Mouse (Mus musculus): ENCODE measurements at regions not wholly inside any gene's neighbourhood (a gene's known extent, or its start where the extent isn't known, plus 50 kb on each side); places are given as distances from the start of the nearest gene placed in this dataset.

- no peak for DNase-seq (ENCODE audit: extremely low spot score in 1 of 2, low spot score in 1 of 2)
Measured at GRCm38 (mm10) chr15:62327481-62327880, 1404.7 kb upstream of the A1bg start.

GRCm38 (mm10) chr15:62326524-62326923 is 1403.7 kb upstream of the A1bg start:
- DNase-seq (ENCODE audit: extremely low spot score in 1 of 2, low spot score in 1 of 2), result no peak

- DNase-seq (ENCODE audit: extremely low spot score in 1 of 2, low spot score in 1 of 2), result no peak
Measured at GRCm38 (mm10) chr15:62325451-62326290, 1402.9 kb upstream of the A1bg start.

DNA sequence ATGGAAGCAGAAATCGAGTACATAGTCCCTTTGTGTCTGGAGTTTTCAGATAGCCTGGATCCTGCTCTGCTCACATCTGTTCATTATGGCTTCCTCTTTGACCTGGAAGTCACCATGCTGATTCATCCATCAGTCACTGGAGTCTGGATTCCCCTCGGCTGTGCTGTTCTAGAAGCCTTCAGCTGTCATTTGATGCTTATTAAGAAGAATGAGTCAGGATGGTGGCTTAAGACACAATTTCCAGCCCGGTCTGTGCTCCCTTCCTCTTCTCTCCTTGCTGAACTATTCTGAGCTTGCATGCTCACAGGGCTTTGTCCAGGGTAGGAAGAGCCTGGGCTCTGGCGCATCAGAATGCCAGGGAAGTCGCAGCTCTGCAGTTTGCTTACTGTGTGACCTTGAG is 1398.2 kb upstream of the A1bg start:
- DNase-seq (ENCODE audit: extremely low spot score in 1 of 2, low spot score in 1 of 2), result no peak

- no peak for DNase-seq (ENCODE audit: extremely low spot score in 1 of 2, low spot score in 1 of 2)
Measured at GRCm38 (mm10) chr15:62314449-62314848, 1391.6 kb upstream of the A1bg start.

- no peak for DNase-seq (ENCODE audit: extremely low spot score in 1 of 2, low spot score in 1 of 2)
Measured at GRCm38 (mm10) chr15:62302233-62302632, 1379.4 kb upstream of the A1bg start.

DNA sequence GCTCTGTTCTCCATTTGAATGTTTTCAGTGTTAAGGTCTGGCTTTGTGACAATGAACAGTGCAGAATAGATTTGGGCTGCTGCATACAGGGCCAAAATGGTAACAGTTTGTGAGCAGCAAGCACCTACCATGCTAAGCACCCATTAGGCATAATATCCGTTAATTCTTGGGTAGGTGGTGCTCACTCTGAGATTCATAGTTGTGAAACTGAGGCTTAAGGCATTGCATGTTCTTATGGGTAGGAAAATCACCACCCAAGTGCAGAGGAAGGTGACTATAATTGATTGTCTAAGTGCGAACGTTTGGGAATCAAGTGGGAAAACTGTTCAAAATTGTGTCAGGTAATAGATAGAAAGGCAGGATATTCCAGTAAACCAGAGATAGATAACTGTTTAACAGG is 1378.8 kb upstream of the A1bg start:
- DNase-seq (ENCODE audit: extremely low spot score in 1 of 2, low spot score in 1 of 2), result no peak

DNA sequence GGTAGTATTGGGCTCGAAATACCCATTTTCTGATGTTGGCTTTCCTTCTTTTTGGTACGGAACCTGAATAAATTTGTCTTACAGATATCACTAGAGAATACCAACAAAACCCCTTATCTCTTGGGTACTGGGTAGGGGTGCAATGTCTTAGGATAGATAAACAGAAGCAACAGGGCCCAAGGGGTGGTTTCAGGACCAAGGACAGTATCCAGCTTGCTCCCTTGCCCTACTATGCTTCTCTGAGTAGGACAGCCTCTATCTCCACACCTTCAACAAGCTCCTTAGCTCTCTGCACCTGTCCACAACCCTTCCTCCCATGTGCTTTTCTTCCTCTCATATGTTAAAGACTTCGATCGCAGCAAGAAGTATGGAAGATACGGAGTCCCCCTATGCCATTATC is 1374.3 kb upstream of the A1bg start:
- DNase-seq (ENCODE audit: extremely low spot score in 1 of 2, low spot score in 1 of 2), result no peak

DNA sequence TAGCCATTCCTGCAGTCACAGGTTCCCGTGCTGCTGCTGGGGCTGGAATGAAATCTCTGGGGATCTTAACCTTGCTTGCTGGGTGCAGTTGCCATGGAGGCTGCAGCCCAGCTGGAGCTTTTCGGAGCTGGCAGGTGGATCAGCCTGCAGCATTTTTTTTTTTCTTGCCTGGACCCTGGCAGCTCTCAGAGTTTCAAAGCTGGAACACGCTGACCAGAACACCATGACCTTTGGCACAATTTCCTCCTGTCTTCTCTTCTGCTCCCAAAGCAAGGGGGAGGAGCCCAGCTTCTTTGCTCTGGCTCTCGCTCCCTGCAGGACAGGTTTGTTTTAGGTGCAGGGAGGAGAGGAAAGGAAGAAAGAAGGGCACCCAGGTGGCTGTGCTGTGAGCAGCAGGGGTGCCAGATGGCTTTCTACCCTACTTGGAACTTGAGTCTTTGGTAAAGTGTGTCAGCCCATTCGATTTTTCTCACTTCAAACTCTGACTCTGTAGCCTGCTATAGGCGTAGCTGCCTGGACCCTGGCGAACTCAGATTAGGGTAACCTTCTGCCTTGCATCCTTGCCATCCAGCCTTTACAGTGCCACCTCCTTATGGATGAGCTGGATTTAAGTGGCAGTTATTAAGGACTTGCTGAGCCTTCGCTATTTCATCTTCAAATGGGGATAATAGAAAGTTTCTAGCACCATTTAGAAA is 1372.6 kb upstream of the A1bg start:
- peak; percentile 12 for DNase-seq (ENCODE audit: extremely low spot score in 1 of 2, low spot score in 1 of 2)

GRCm38 (mm10) chr15:62294786-62295185 is 1372.0 kb upstream of the A1bg start:
- DNase-seq (ENCODE audit: extremely low spot score in 1 of 2, low spot score in 1 of 2), result no peak

DNA sequence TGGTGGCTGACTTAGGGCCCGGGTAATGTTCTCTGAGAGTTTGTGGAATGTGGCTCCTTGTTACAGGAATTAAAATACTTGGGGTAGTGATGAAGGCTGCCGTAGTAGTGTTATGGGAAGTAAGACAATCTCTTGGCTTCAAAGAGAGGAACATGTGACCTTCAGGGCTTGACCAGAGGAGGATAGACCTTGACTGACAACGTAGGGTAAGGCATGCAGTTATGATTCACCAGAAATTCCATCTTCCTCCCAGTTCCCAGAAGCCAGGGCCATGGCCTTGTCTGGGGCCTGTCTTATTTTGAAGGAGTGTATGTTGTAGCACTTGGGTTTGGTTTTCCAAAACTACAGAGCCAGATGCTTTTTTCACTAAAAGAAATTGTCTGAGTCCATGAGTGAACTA is 1370.1 kb upstream of the A1bg start:
- DNase-seq (ENCODE audit: extremely low spot score in 1 of 2, low spot score in 1 of 2), result no peak

DNA sequence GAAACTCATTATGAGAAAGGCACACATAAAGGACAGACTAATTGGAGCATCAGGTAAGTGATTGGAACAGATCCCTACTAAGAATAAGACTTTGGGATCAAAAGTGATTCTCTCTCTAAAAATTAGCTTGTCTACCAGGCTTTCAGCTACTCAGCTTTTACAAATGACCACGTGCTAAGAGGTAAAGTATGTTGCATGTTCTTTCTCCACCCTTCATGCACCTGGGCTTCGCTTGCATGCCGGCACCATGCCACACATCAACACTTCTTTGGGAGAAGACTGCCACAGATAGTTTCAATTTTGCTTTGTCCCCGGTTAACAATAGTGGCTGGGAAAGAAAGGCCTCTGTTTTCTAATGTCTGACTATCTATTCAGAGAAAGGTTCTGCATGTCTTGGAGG is 1367.9 kb upstream of the A1bg start:
- no peak for DNase-seq (ENCODE audit: extremely low spot score in 1 of 2, low spot score in 1 of 2)

- DNase-seq (ENCODE audit: extremely low spot score in 1 of 2, low spot score in 1 of 2), result no peak
Measured at GRCm38 (mm10) chr15:62286666-62287655, 1364.1 kb upstream of the A1bg start.

GRCm38 (mm10) chr15:62284606-62285531 is 1362.1 kb upstream of the A1bg start:
- no peak for DNase-seq (ENCODE audit: extremely low spot score in 1 of 2, low spot score in 1 of 2)

DNA sequence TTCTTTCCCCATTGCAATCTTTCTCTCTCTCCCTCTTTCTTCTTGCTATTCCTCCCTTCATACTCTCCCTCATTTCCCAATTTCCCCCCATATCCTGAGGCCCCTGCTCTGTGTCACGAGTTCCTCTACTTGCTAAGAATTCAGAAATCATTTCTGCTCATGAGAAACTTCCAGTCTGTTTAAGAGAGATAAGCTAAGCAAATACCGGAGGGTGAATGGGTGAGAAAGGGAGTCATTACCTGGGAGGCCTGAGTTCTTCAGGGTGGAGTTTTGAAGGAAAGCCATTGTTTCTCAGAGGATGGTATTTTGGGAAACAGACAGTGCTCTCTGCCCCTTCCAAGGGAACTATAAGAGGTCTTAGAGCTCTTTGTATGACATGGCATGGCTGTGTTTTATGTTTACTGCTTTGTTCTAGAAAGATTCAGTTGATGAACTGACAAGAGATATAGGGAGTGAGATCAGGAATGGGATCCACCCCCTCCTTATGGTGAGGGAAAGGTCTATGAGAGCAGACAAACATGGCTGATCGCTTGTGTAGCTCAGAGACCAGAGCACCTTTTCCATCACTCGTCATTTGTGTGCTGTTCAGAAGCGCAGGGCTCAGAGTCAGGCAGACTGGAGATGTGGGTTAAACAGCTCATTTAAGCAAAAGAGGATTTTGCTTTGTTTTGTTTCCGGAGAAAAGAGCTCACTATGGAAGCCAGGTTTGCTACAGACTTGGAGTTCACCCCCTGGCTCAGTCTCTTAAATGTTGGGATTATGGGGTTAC is 1361.0 kb upstream of the A1bg start:
- no peak for DNase-seq (ENCODE audit: extremely low spot score in 1 of 2, low spot score in 1 of 2)

DNA sequence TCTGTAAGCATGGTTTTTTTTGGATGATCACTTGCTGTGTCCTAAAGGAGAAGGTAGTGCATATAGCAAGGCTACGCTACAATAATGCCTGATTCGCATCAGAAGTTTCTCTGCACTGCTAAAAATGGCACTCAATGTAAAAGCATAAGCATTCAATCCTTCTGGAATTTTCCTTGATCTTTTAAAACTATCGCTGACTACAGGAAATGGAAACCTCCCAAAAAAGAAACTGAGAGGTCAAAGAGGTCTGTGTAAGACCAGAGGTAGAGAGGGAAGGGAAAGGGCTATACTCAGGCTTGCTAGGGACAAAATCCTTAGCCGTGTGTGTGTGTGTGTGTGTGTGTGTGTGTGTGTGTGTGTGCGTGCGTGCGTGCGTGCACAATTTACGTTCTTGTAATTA is 1359.8 kb upstream of the A1bg start:
- no peak for DNase-seq (ENCODE audit: extremely low spot score in 1 of 2, low spot score in 1 of 2)

DNA sequence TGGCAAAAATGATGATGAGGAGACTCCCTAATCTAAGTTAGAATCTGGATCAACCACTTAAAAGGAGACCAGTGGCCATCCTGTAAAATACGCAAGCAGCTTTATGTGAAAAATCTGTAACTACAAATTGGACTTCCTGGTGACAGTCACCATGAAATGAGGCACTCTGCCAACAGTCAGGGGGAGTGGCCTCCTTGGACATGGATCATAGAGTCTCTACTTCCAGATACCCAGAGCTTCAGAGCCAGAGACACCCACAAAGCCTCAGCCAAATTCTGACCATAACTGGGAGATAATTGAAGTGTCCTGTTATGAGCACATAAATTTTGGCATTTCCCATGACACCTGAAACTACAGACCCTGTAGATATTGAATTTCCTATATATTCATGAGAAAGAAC is 1359.3 kb upstream of the A1bg start:
- DNase-seq (ENCODE audit: extremely low spot score in 1 of 2, low spot score in 1 of 2), result no peak

DNA sequence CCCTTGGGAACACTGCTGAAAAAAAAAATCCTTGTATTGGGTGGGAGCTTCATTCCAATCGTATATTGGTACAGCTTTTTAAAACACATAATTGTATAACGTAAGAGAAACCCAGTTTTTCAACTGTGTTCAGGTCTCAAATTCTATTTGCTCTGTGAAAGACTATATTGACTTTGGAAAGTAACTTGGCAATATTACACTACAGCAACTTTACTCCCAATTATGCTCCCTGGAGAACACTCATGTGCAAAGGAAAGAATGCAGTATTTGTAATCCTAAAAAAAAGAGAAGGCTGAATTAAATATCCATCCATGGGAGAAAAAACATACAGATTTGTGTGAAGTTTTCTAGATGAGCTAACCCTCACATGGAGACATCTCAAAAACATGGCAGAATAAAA is 1356.7 kb upstream of the A1bg start:
- DNase-seq (ENCODE audit: extremely low spot score in 1 of 2, low spot score in 1 of 2), result no peak

- no peak for DNase-seq (ENCODE audit: extremely low spot score in 1 of 2, low spot score in 1 of 2)
Measured at GRCm38 (mm10) chr15:62274818-62275217, 1352.0 kb upstream of the A1bg start.
